Mouse (Mus musculus) MEL-GATA-1-ER (cell line): ENCODE results near the gene Sorbs2.

Source experiments
- DNase-seq: peaks from one replicate; pipeline ENCODE4 v3.0.0-alpha.2; 2012; ENCODE audit warnings: low read depth; ENCODE audit errors: extremely low read depth

Sorbs2 gene

DNA sequence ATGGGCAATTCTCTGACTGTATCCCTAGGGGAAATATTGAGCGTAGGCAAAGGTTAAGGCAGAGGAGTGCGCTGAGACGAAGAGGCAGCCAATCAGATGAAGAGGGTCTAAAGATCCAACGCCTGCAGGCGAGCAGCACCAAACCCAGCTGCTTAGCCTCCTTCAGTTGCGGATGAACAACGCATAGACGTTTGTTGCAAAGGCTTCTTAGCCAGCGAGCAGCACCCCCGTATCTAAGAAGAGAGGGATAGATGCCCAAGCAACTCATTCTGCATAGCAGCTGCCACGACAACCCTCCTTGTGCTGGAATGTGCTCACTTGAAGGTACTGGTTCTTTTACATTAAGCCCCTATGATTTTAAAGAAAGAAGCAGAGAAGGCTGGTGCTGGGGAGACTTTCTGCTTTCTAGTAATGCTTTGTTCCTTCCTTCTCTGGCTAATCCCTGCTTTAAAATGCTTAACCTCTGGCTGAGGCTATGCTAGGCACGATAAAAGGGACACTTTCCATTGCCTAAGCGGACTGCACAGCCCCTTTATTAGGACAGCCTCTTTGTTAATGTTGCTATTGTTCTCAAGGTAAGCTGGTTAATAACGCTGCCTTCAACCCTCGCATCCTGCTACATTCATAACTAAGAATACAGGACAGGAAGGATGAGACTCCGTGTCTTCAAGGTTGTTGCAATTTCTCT, at the start of gene Sorbs2:
TSS of gene Sorbs2 (plus strand) at position 155 of the 688 bp plus-strand sequence.
- DNase-seq: no peak

- no peak for DNase-seq
These were observed 49.7 kb upstream of the Sorbs2 start for GRCm38 (mm10) chr8:45457874-45458273.

DNA sequence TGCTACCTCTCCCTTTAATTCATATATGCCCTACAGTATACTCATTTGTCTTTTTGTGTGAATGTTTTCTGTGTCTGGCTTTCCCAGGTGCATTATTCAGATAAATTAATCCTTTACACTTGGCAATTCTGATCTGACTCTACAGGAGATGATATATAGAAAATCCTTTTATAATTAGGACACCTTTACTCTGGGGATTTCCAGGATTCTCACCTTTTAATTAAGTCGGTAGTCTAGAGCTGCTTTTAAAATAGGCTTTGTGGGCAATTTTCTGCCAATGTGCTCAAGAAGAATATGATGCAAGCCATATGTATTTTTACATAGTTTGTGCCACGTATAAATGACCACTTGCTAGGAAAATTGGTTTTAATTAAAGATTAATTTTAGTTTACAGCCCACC, 38.6 kb upstream of the Sorbs2 start:
- no peak for DNase-seq

GRCm38 (mm10) chr8:45469507-45470178, 37.9 kb upstream of the Sorbs2 start:
- DNase-seq: no peak

GRCm38 (mm10) chr8:45480886-45481285, 26.7 kb upstream of the Sorbs2 start:
- DNase-seq: no peak

DNA sequence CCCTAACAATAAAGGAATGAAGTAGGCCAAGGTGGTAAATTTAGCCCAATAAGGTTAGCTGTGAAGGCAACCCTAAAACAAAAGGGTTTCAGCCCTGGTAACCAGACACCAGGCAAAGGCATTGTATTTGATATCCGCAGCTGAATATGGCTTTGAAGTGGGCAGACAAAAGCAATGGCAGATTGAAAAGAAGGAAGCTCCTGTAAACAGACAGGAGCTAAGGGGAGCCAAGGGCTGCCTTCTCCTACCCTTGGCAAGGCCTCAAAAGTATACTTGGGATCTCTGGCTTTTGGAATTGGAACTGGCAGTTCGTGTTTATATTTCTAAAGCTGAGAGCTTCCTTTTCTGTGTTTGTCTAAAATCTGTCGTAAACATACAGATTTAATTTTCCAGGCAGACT, 21.3 kb upstream of the Sorbs2 start:
- DNase-seq: no peak

- no peak for DNase-seq
These were observed 3.6 kb upstream of the Sorbs2 start for GRCm38 (mm10) chr8:45503971-45504370.

- DNase-seq: no peak
These were observed 1.2 kb upstream of the Sorbs2 start for GRCm38 (mm10) chr8:45506376-45506775.

- no peak for DNase-seq
These were observed 333 bp upstream of the Sorbs2 start for GRCm38 (mm10) chr8:45507277-45507633.

DNA sequence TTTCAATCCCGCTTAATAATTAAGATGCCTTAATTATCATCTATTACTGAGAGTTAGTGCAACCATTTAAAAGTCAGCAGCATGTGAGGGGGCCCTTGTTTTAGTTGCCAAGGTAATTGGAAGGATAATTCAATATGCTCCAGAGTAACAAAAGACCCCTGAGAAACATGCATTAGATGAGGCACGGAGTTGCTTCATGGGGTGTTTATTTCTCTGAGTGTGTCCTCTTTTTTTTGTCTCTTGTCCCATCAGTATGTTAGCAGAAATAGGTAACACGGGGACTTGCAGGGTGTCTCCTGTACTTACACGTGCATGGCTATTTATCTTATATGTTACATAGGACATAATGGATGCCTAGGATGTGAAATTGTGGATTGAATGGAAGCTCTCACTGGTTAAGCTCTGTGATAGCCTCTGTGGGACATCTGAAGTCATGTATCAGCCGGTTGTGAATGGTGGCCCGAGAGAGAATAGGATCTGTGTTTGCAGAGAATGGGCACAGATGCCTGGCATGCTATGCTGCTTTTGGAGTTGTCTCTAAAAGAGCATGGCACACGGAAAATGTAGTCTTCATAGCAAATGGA, 1.0 kb downstream of the Sorbs2 start:
- no peak for DNase-seq

DNA sequence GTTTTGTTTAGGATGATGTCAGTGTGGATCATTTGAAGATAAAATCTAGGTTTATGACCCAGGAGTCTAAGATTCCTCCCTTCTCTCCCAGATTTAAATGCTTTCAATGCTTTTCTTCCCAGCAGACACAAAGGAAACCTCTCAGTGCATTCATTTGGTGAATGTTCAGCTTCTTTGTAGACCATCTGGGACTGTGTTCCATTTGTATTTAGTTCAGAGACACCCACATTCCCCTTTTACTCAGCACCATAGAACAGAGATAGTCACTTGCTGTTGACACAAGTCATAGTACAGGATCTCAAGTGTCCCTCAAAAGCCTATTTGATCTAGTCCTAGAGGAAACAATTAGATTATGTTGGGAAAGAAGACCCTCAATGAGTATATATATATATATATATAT, 4.8 kb downstream of the Sorbs2 start:
- no peak for DNase-seq

DNA sequence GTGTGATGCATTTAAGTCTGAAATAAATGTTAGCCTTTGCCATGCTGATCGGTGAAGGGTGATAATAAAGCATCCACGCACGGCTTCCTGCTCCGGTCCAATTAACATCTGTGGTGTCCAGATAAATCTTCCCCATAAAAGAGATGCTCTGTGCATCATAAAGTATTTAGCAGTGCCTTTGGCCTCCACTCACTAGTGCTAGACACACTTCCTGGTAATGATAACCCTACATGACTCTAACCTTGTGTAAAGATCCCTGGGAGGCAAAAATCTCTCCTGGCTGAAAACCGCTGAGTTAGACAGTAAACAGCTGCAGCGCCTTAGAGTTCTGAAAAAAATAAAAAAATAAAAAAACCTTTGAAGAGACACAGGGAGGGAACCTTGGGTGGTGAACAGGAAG, 14.0 kb downstream of the Sorbs2 start:
- no peak for DNase-seq

DNA sequence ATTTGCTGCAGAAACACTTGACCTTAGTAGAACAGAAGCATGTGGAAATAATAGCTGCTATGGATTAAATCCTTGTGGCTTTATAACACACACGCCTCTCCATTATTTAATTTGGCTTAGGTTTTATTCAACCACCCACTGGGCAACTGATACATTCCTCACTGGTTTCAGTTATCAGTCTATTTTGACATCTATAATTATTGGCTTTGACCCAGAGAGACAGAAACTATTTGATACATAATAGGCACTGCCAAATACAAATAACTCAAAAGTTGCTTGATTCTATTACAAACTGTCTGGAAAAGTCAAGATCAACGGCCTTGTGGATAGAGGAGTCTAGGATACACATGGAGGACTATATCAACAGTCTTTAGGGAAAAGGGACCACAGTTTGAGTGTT, 20.1 kb downstream of the Sorbs2 start:
- DNase-seq: no peak

GRCm38 (mm10) chr8:45528890-45529289, 21.3 kb downstream of the Sorbs2 start:
- no peak for DNase-seq

GRCm38 (mm10) chr8:45536578-45536977, 29.0 kb downstream of the Sorbs2 start:
- no peak for DNase-seq

GRCm38 (mm10) chr8:45540513-45540912, 32.9 kb downstream of the Sorbs2 start:
- DNase-seq: no peak

- no peak for DNase-seq
These were observed 44.6 kb downstream of the Sorbs2 start for GRCm38 (mm10) chr8:45552175-45552574.

DNA sequence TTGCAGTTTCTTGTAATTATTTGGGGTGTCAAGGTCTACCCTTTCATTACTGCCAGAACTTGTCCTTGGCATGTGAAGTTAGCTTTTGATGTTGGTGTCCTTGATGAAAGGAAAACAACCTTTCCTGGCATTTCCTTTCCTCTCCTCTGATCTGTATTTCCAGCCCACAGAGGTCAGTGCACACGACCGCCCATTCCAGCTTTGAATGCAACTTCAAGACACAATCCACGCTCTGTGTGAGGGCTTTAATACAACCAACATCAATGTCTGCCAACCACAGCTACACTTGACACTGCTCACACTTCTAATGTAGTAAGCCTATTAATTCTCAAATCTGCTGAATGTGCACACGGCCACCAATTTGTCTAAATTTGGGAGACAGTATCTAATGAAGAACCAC, 47.0 kb downstream of the Sorbs2 start:
- DNase-seq: no peak

DNA sequence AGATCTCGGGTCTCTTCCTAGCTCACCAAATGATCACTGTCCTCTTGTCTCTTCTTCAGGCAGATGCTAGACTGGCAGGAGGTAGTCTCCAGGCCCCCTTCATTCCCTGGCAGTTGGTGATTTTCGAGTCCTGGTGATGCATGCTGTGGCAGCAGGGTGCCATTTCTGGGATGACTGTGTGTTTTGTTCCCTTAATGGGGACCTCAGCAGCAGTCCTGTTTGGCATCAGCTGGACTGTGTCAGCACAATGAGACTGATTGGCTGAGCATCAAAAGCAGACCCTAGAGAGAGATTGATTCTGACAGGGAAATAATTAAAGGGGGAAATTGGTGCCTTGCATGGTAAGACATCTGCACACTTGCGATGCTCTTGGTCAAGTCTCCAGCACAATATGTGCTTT, 50.3 kb downstream of the Sorbs2 start:
- DNase-seq: no peak

DNA sequence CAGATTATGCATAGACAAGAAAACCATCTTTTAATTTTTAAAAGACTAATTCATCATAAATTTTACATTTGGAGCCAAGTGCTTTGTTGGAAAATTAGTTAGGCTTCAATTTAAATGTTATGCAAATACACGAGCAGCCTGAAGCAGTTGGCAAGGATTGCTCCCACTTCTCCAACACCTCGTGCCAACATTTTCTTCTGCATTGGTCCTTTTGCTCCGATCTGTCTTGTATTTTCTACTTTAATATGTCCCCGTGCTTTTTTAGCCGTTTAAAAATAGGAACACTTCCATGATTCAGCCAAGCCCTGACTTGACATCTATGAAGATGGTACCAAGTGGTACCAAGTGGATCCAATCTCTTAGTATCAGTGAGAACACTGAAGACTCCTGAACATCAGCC, 50.8 kb downstream of the Sorbs2 start:
- no peak for DNase-seq

DNA sequence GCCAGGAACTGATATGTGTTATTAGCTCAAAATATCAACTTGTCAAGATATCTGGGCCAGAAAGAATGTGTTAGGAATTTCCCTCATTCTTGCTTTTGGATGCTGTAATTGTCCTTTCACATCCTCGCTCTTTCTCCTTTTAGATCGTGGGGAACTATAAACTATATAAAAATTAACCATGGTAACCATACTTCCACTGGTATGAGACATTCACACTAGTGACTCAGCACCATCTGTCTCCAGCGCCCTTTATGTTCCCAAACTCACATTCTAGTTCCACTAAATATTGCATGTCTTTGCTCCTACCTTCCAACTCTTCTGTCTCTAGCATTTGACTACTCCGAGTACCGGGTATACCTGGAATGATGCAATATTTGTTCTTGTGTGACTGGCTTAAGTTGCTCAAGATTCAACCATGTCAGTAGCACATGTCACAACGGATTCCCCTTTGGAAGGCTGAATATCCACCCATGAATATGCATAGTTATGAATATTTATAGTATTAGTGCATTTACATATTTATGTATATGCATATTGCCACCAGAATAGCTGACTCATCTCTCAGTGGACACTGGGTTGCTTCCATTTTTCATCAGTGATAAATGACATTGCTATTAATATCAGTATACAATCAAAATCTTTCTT, 51.7 kb downstream of the Sorbs2 start:
- no peak for DNase-seq

DNA sequence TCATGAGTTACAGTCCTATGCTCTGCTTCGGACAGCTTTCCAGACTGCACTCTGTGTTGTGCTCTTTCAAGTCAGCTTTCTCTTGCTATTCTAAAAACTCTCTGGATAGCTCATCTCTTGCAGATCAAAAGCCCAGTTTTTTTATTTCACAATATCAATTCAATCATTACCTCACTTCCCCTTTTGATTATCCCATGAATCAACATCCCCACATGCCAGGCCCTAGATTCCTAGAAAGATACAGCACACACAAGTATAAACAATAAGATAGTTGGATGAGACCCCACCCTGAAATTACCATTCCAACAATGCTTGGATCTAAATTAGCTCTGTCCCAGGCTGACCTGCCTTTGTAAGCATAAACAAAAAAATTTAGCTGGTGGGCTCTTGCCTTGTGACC, 57.6 kb downstream of the Sorbs2 start:
- no peak for DNase-seq
